Mouse (Mus musculus) liver, embryonic 16.5 days (tissue): ENCODE measurements around the gene Odf2. TPM values are rescaled to one million over a fixed set of nuclear protein-coding genes. Genes with fewer than 3 reads are reported as not detected.

Experiments used
- ATAC-seq: fragments of 200-750 bp; cut with Nextera tagmentation; 2 replicates; pipeline ENCODE4 v1.8.0; 2017; ENCODE audit warnings: low read depth, mild to moderate bottlenecking, moderate number of reproducible peaks, moderate library complexity
- H3K27ac ChIP-seq: fragments of 300-500 bp; sonication (generic); 2 replicates; pipeline ENCODE4 v1.5.1; 2014; ENCODE audit warnings: mild to moderate bottlenecking, low read length
- H3K27me3 ChIP-seq: fragments of 300-500 bp; sonication (generic); 2 replicates; pipeline ENCODE4 v1.6.1; 2014; ENCODE audit warnings: low read depth, low read length, mixed read lengths; ENCODE audit not compliant: control insufficient read depth, insufficient read depth
- H3K36me3 ChIP-seq: fragments of 300-500 bp; sonication (generic); 2 replicates; pipeline ENCODE4 v1.6.1; 2014; ENCODE audit warnings: mild to moderate bottlenecking; ENCODE audit not compliant: control insufficient read depth, insufficient read depth
- H3K4me1 ChIP-seq: fragments of 300-500 bp; sonication (generic); 2 replicates; pipeline ENCODE4 v1.6.1; 2014; ENCODE audit warnings: low read depth, low read length, mixed read lengths; ENCODE audit not compliant: control insufficient read depth
- H3K4me2 ChIP-seq: fragments of 300-500 bp; sonication (generic); 2 replicates; pipeline ENCODE4 v1.6.1; 2014; ENCODE audit warnings: low read depth, low read length, mixed read lengths
- H3K4me3 ChIP-seq: fragments of 300-500 bp; sonication (generic); 2 replicates; pipeline ENCODE4 v1.5.1; 2014; ENCODE audit warnings: low read depth, mild to moderate bottlenecking, low read length
- H3K9ac ChIP-seq: fragments of 300-500 bp; sonication (generic); 2 replicates; pipeline ENCODE4 v1.6.1; 2014; ENCODE audit warnings: low read depth, low read length
- H3K9me3 ChIP-seq: fragments of 300-500 bp; sonication (generic); replicated peaks from 2 replicates; pipeline ENCODE4 v1.6.1; 2016; ENCODE audit warnings: low read length; ENCODE audit not compliant: control insufficient read depth
- WGBS: fragments of 180-500 bp; shearing (Covaris S2); extraction: QIAGEN DNeasy Blood & Tissue Kit; methylation state at CpG from one replicate; pipeline ENCODE4 v1.1.7; 2014; ENCODE audit not compliant: insufficient replicate concordance; 5-methylcytosine and 5-hydroxymethylcytosine counted together
- polyA plus RNA-seq: library from polyadenylated mRNA; unstranded; fragments of >200 nt; fragmentation: Nextera tagmentation; extraction: Ambion mirVana; gene quantifications from 2 replicates; pipeline ENCODE4 v1.2.1, GENCODE M21; 2015

The Odf2 gene
- polyA plus RNA-seq, 1 experiment from 2014 or later, result 32.6 TPM

DNA sequence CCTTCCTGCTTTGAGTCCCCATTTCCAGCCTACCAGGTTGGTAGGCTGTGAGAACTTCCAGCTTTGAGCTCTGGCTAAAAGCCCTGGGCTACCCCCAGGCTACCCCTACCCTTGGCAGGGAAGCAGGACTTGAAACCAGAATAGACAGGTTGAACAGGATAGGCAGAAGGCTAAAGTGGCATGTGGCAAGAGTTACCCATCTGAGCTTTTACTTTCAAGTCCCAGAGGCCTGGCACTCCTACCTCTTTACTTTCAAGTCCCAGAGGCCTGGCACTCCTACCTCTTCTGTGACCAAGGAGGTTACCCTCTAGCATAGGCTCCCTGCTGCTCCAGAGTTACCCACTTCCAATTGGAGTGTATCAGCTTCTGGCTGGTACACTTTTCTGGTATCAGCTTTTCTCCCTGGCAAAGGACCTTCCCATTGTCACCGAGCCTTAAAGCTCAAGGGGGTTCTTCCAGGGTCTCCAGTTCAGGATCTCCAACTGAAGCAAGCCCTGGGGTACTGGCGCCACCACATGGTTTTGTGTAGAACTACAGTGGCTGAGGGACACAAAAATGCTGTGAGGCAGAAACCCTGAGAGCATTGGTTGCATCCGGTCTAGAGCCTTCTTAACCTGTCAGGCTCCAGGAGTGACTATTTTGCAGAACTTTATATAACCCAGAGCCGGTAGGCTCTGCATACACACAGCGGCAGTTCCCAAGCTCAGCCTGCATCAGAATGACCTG is 30.1 kb upstream of the Odf2 start:
- WGBS, result 3% methylated on average over 5 of the region's 5 CpGs
- Histone ChIP-seq H3K27me3 (peaks cover 8% of the 10 kb centered on the region; the same call in 1 of the 2 replicates), H3K4me3 (no peak overlapping the region), H3K9me3 (no peaks in the 10 kb centered on the region), H3K4me1 (no peaks in the 10 kb centered on the region), H3K4me2 (no peak overlapping the region), H3K9ac (no peak overlapping the region), H3K27ac (no peak overlapping the region), H3K36me3 (no peaks in the 10 kb centered on the region)
- ATAC-seq, result no peak

DNA sequence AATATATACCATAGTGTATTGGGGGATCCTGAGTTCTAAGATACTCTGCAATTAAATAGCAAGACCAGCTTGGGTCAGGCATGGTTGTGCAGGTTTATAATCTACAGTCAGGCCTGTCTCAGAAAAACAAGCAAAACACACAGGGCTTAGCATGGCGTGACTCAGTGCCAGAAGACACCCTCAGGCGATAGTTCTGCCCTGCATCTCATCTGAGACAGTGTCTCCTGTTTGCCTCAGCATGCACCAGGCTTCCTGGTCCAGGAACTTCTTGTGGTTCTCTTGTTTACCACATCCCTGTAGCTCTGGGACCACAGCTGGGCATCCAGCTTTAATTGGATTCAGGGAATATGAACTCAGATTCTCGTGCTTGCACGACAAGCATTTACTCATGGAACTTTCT is 23.9 kb upstream of the Odf2 start:
- WGBS, result 55% methylated on average over 4 of the region's 4 CpGs
- no peak overlapping the region for H3K27ac ChIP-seq

GRCm38 (mm10) chr2:29868949-29869645 is 19.9 kb upstream of the Odf2 start, which contains the start of gene Cercam:
TSS of gene Cercam (plus strand) at chr2:29869164.
- H3K4me1 ChIP-seq, result peaks cover 20% of the 10 kb centered on the region

More for the DNA sequence above, 23.9 kb upstream of the Odf2 start:
- Histone ChIP-seq H3K36me3 (no peaks in the 10 kb centered on the region), H3K4me1 (peaks cover 7% of the 10 kb centered on the region), H3K27me3 (no peaks in the 10 kb centered on the region), H3K4me2 (no peak overlapping the region), H3K9me3 (no peaks in the 10 kb centered on the region), H3K9ac (no peak overlapping the region), H3K4me3 (no peak overlapping the region)
- ATAC-seq, result no peak

DNA sequence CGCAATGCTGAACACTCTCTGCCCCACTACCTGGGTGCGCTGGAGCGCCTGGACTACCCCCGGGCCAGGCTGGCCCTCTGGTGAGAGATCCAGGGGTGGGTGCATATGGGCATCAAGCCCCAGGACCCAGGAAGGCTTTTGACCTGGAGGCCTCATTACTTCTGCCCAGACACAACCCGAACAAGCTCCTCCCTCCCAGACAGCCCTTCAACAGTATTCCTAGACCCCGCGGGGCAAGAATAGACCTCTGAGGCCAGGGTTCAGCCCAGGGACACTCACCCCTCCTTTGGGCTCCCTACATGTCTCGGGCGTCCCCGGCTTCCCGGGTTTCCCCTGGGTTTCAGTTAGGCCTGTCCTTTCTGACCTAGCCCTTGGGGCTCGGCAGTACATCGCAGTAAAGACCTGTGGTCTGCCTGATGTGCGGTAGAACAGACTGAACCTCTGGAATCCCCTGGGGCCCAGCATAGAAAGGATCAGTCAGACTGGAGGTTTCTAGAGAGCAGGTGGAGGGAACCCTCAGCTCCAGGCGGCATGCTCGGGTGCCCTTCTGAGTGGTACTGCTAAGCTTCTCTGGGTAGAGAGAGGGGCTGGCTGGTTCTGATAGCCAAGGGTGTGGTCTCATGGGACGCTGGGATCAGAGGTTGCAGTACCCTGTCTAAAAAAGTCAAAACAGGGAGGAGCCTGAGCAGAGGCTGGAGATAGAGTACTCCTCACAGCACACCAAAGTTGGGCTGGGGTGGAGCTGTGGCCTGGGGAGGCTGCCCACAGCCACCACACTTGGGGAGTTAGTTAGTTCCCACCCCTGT is 19.2 kb upstream of the Odf2 start:
- no peaks in the 10 kb centered on the region for H3K9me3 ChIP-seq
- peak; percentile 93 for ATAC-seq

More at GRCm38 (mm10) chr2:29868949-29869645, 19.9 kb upstream of the Odf2 start, which contains the start of gene Cercam:
- H3K9ac ChIP-seq, result peak within 1 kb of the TSS; percentile 94
- H3K27me3 ChIP-seq, result no peaks in the 10 kb centered on the region
- H3K4me2 ChIP-seq, result peak within 1 kb of the TSS; percentile 82
- peaks cover 10% of the 10 kb centered on the region; the same call in 1 of the 2 replicates for H3K36me3 ChIP-seq
- under 1% methylated on average over 44 of the region's 44 CpGs for WGBS
- peak within 1 kb of the TSS; percentile 98 for H3K27ac ChIP-seq
- peak within 1 kb of the TSS; percentile 86 for H3K4me3 ChIP-seq
- ATAC-seq, result peak; percentile 77
- H3K9me3 ChIP-seq, result no peaks in the 10 kb centered on the region

DNA sequence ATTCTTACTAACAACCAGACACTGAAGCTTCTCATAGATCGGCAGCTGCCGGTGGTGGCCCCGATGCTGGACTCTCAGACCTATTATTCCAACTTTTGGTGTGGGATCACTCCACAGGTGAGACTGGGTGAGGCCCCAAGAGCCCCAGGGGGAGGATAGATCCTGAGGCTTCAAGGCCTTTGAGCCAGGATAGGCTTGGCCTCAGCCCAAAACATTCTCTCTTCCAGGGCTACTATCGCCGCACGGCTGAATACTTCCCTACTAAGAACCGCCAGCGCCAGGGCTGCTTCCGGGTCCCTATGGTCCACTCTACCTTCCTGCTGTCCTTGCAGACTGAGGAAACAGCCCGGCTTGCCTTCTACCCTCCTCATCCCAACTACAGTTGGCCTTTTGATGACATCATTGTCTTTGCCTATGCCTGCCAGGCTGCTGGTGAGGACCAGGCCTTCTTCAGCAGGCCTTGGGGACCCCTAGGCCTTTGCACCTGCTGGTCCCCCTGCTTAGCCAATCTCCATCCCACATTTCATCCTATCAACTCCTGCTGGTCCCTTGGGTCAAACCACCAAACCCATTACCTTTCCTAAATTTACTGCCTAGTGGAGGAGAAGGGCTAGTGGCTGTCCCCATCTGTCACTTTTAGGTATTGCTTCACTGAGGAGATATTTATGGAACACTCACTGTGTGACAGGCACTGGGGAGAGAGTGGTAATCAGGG is 16.3 kb upstream of the Odf2 start:
- peaks cover 26% of the 10 kb centered on the region for H3K36me3 ChIP-seq

More for the DNA sequence above, 19.2 kb upstream of the Odf2 start:
- H3K36me3 ChIP-seq, result peaks cover 10% of the 10 kb centered on the region; the same call in 1 of the 2 replicates
- no peaks in the 10 kb centered on the region for H3K27me3 ChIP-seq
- 2% methylated on average over 17 of the region's 17 CpGs for WGBS
- H3K9ac ChIP-seq, result peak overlapping the region; percentile 94
- H3K4me3 ChIP-seq, result peak overlapping the region; percentile 86
- peaks cover 20% of the 10 kb centered on the region for H3K4me1 ChIP-seq
- H3K27ac ChIP-seq, result peak overlapping the region; percentile 98
- H3K4me2 ChIP-seq, result peak overlapping the region; percentile 82

DNA sequence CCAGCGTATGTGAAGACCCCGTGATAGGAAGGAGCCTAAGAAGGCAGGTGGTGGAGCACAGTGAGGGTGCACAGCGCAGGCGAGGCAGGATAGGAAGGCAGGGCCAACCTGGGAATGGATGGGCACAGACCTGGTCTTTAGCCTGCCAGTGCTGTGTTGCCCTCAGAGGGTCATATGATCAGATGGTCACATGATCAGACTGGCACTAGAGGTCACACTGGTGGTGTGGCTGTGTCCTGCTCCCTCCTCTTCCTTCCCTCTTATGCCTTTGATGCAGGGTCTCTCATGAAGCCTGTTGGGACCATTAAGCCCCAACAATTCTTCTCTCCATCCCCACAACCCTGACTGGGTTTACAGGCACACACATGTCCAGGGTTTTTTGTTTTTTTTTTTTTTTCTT is 15.2 kb upstream of the Odf2 start:
- Histone ChIP-seq H3K27me3 (no peaks in the 10 kb centered on the region), H3K9me3 (no peaks in the 10 kb centered on the region), H3K36me3 (peaks cover 33% of the 10 kb centered on the region), H3K4me3 (no peak overlapping the region), H3K9ac (0 out of 2 replicates have a peak overlapping the region, but pooled peaks have one; percentile 5), H3K4me1 (peaks cover 15% of the 10 kb centered on the region), H3K4me2 (no peak overlapping the region), H3K27ac (no peak overlapping the region)
- WGBS, result 84% methylated on average over 4 of the region's 4 CpGs
- ATAC-seq, result no peak

More for the DNA sequence above, 16.3 kb upstream of the Odf2 start:
- H3K27ac ChIP-seq, result no peak overlapping the region
- H3K9ac ChIP-seq, result no peak overlapping the region
- 89% methylated on average over 10 of the region's 10 CpGs for WGBS
- ATAC-seq, result no peak
- no peaks in the 10 kb centered on the region for H3K9me3 ChIP-seq
- no peaks in the 10 kb centered on the region for H3K27me3 ChIP-seq
- peaks cover 20% of the 10 kb centered on the region for H3K4me1 ChIP-seq
- no peak overlapping the region for H3K4me3 ChIP-seq
- H3K4me2 ChIP-seq, result no peak overlapping the region

GRCm38 (mm10) chr2:29878061-29878460 is 11.0 kb upstream of the Odf2 start:
- Histone ChIP-seq H3K9ac (no peak overlapping the region), H3K4me3 (no peak overlapping the region), H3K9me3 (no peaks in the 10 kb centered on the region), H3K36me3 (peaks cover 44% of the 10 kb centered on the region), H3K27ac (no peak overlapping the region), H3K4me2 (no peak overlapping the region), H3K4me1 (no peaks in the 10 kb centered on the region; the same call in 1 of the 2 replicates), H3K27me3 (no peaks in the 10 kb centered on the region)
- ATAC-seq, result no peak
- 90% methylated on average over 4 of the region's 4 CpGs for WGBS

DNA sequence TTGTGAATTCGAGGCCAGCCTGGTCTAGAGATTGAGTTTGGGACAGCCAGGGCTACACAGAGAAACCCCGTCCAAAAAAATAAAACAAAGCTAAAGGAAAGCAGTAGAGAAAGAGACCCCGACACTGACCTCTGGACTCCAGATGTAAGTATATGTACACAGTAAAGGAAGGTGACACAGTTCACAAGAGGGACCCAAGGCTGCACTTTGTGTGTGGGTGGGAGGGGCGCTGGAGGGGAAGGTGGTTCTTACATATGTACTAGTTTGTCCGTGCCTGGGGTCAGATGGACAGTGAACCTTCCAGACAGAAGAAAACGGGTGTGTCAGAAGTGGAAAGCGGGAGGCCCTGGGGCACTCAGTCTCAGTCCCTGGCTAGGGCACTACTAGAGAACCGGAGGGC is 9.8 kb upstream of the Odf2 start:
- H3K4me3 ChIP-seq, result no peak overlapping the region
- H3K4me2 ChIP-seq, result no peak overlapping the region
- H3K9ac ChIP-seq, result no peak overlapping the region
- ATAC-seq, result no peak
- H3K4me1 ChIP-seq, result no peaks in the 10 kb centered on the region
- H3K9me3 ChIP-seq, result no peaks in the 10 kb centered on the region
- H3K27me3 ChIP-seq, result no peaks in the 10 kb centered on the region
- H3K27ac ChIP-seq, result no peak overlapping the region
- WGBS, result 78% methylated on average over 8 of the region's 8 CpGs
- H3K36me3 ChIP-seq, result peaks cover 38% of the 10 kb centered on the region
